Mouse (Mus musculus) lung, postnatal 0 days (tissue): ENCODE measurements at regions not wholly inside any gene's neighbourhood (a gene's known extent, or its start where the extent isn't known, plus 50 kb on each side); places are given as distances from the start of the nearest gene placed in this dataset.

Experiments
- CTCF ChIP-seq: IDR thresholded peaks from 2 replicates; pipeline ENCODE4 v1.5.1; 2016; ENCODE audit warnings: antibody characterized with exemption, mild to moderate bottlenecking
- EP300 ChIP-seq: IDR thresholded peaks from 2 replicates; pipeline ENCODE4 v1.6.1; 2016; ENCODE audit warnings: antibody characterized with exemption, mild to moderate bottlenecking, control low read depth

- TF ChIP-seq EP300 = no peak
- TF ChIP-seq CTCF = no peak
Measured at GRCm38 (mm10) chr13:35478226-35478625, 181.4 kb upstream of the Cdyl start.
